Mouse (Mus musculus): ENCODE data around the gene Dcaf6. TPM values are rescaled to one million over a fixed set of nuclear protein-coding genes. Genes with fewer than 3 reads are reported as not detected.

The Dcaf6 gene
- total RNA-seq, 1 experiment, result 10.2 TPM

GRCm38 (mm10) chr1:165438289-165439021 is 21.8 kb downstream of the Dcaf6 start:
- Histone ChIP-seq H3K27ac (ENCODE audit: insufficient read depth, low read depth, low read length, poor library complexity, severe bottlenecking) (no peak overlapping the region), H3K4me3 (ENCODE audit: insufficient read depth in 1 of 2, low read depth in 1 of 2, low read length in 2 of 2, poor library complexity in 1 of 2, severe bottlenecking in 1 of 2) (no peak overlapping the region), H3K4me1 (ENCODE audit: control insufficient read depth in 2 of 2, insufficient read depth in 2 of 2, low read length in 2 of 2, poor library complexity in 1 of 2) (no peaks in the 10 kb centered on the region), H3K9ac (ENCODE audit: insufficient read depth, low read depth, low read length, poor library complexity, severe bottlenecking) (no peak overlapping the region), H3K36me3 (ENCODE audit: control insufficient read depth, insufficient read depth, low read length, poor library complexity, severe bottlenecking) (no peaks in the 10 kb centered on the region), H3K9me3 (ENCODE audit: control insufficient read depth, insufficient read depth, low read depth, low read length) (no peaks in the 10 kb centered on the region)
- no peak for DNase-seq (ENCODE audit: low read depth, low spot score)
- TF ChIP-seq MAFK (IDR thresholded peaks at IDR 0.05; ENCODE audit: insufficient read depth, low read depth, low read length) (0 out of 2 replicates have a peak, but pooled peaks have one; percentile 4), CHD2 (IDR thresholded peaks at IDR 0.05; ENCODE audit: low read depth, low read length) (no peak), ZC3H11A (IDR thresholded peaks at IDR 0.05; ENCODE audit: borderline replicate concordance, low read depth, low read length) (no peak)
- in situ Hi-C loops (cut with MboI; ENCODE audit: low sequenced_read_pairs in 2 of 2, unreplicated experiment in 2 of 2), result no loop called here

GRCm38 (mm10) chr1:165432883-165433282 is 27.4 kb downstream of the Dcaf6 start:
- no peak for DNase-seq (ENCODE audit: low read depth, low spot score)
- Histone ChIP-seq H3K36me3 (ENCODE audit: control insufficient read depth, insufficient read depth, low read length, poor library complexity, severe bottlenecking) (no peaks in the 10 kb centered on the region), H3K9me3 (ENCODE audit: control insufficient read depth, insufficient read depth, low read depth, low read length) (no peaks in the 10 kb centered on the region), H3K4me3 (ENCODE audit: insufficient read depth in 1 of 2, low read depth in 1 of 2, low read length in 2 of 2, poor library complexity in 1 of 2, severe bottlenecking in 1 of 2) (no peak overlapping the region), H3K9ac (ENCODE audit: insufficient read depth, low read depth, low read length, poor library complexity, severe bottlenecking) (no peak overlapping the region), H3K4me1 (ENCODE audit: control insufficient read depth in 2 of 2, insufficient read depth in 2 of 2, low read length in 2 of 2, poor library complexity in 1 of 2) (no peaks in the 10 kb centered on the region), H3K27ac (ENCODE audit: insufficient read depth, low read depth, low read length, poor library complexity, severe bottlenecking) (no peak overlapping the region)
- TF ChIP-seq HCFC1 (IDR thresholded peaks at IDR 0.05; ENCODE audit: borderline replicate concordance, insufficient read depth, low read length) (no peak), CHD2 (IDR thresholded peaks at IDR 0.05; ENCODE audit: low read depth, low read length) (no peak), ZNF384 (IDR thresholded peaks at IDR 0.05; ENCODE audit: low read depth, low read length) (no peak), MAFK (IDR thresholded peaks at IDR 0.05; ENCODE audit: insufficient read depth, low read depth, low read length) (no peak), ZC3H11A (IDR thresholded peaks at IDR 0.05; ENCODE audit: borderline replicate concordance, low read depth, low read length) (no peak)
- in situ Hi-C loops (cut with MboI; ENCODE audit: low sequenced_read_pairs in 2 of 2, unreplicated experiment in 2 of 2), result no loop called here

GRCm38 (mm10) chr1:165426254-165426653 is 34.0 kb downstream of the Dcaf6 start:
- H3K9ac ChIP-seq (ENCODE audit: insufficient read depth, low read depth, low read length, poor library complexity, severe bottlenecking), result no peak overlapping the region
- in situ Hi-C loops (cut with MboI; ENCODE audit: low sequenced_read_pairs in 2 of 2, unreplicated experiment in 2 of 2), result no loop called here
- TF ChIP-seq ZC3H11A (IDR thresholded peaks at IDR 0.05; ENCODE audit: borderline replicate concordance, low read depth, low read length) (no peak), CHD2 (IDR thresholded peaks at IDR 0.05; ENCODE audit: low read depth, low read length) (no peak), MAFK (IDR thresholded peaks at IDR 0.05; ENCODE audit: insufficient read depth, low read depth, low read length) (no peak), ZNF384 (IDR thresholded peaks at IDR 0.05; ENCODE audit: low read depth, low read length) (no peak), HCFC1 (IDR thresholded peaks at IDR 0.05; ENCODE audit: borderline replicate concordance, insufficient read depth, low read length) (no peak)
- no peaks in the 10 kb centered on the region for H3K4me1 ChIP-seq (ENCODE audit: control insufficient read depth in 2 of 2, insufficient read depth in 2 of 2, low read length in 2 of 2, poor library complexity in 1 of 2)
- no peaks in the 10 kb centered on the region for H3K9me3 ChIP-seq (ENCODE audit: control insufficient read depth, insufficient read depth, low read depth, low read length)
- H3K27ac ChIP-seq (ENCODE audit: insufficient read depth, low read depth, low read length, poor library complexity, severe bottlenecking), result no peak overlapping the region
- no peak overlapping the region for H3K4me3 ChIP-seq (ENCODE audit: insufficient read depth in 1 of 2, low read depth in 1 of 2, low read length in 2 of 2, poor library complexity in 1 of 2, severe bottlenecking in 1 of 2)
- DNase-seq (ENCODE audit: low read depth, low spot score), result no peak
- no peaks in the 10 kb centered on the region for H3K36me3 ChIP-seq (ENCODE audit: control insufficient read depth, insufficient read depth, low read length, poor library complexity, severe bottlenecking)

GRCm38 (mm10) chr1:165421357-165421915 is 38.8 kb downstream of the Dcaf6 start:
- in situ Hi-C loops (cut with MboI; ENCODE audit: low sequenced_read_pairs in 2 of 2, unreplicated experiment in 2 of 2), result no loop called here
- H3K4me3 ChIP-seq (ENCODE audit: insufficient read depth in 1 of 2, low read depth in 1 of 2, low read length in 2 of 2, poor library complexity in 1 of 2, severe bottlenecking in 1 of 2), result no peak overlapping the region
- no peak for TF ChIP-seq ZC3H11A (IDR thresholded peaks at IDR 0.05; ENCODE audit: borderline replicate concordance, low read depth, low read length)
- TF ChIP-seq CHD2 (IDR thresholded peaks at IDR 0.05; ENCODE audit: low read depth, low read length), result no peak
- no peak for TF ChIP-seq ZNF384 (IDR thresholded peaks at IDR 0.05; ENCODE audit: low read depth, low read length)
- no peak for TF ChIP-seq HCFC1 (IDR thresholded peaks at IDR 0.05; ENCODE audit: borderline replicate concordance, insufficient read depth, low read length)
- no peak for TF ChIP-seq MAFK (IDR thresholded peaks at IDR 0.05; ENCODE audit: insufficient read depth, low read depth, low read length)
- H3K9ac ChIP-seq (ENCODE audit: insufficient read depth, low read depth, low read length, poor library complexity, severe bottlenecking), result no peak overlapping the region
- H3K36me3 ChIP-seq (ENCODE audit: control insufficient read depth, insufficient read depth, low read length, poor library complexity, severe bottlenecking), result no peaks in the 10 kb centered on the region
- no peaks in the 10 kb centered on the region for H3K9me3 ChIP-seq (ENCODE audit: control insufficient read depth, insufficient read depth, low read depth, low read length)
- H3K4me1 ChIP-seq (ENCODE audit: control insufficient read depth in 2 of 2, insufficient read depth in 2 of 2, low read length in 2 of 2, poor library complexity in 1 of 2), result no peaks in the 10 kb centered on the region
- H3K27ac ChIP-seq (ENCODE audit: insufficient read depth, low read depth, low read length, poor library complexity, severe bottlenecking), result no peak overlapping the region
- no peak for DNase-seq (ENCODE audit: low read depth, low spot score)

Measured in ES-E14 (cell line).